18 mouse cellular contexts compared by ENCODE assay signal in the genomic region with DNA sequence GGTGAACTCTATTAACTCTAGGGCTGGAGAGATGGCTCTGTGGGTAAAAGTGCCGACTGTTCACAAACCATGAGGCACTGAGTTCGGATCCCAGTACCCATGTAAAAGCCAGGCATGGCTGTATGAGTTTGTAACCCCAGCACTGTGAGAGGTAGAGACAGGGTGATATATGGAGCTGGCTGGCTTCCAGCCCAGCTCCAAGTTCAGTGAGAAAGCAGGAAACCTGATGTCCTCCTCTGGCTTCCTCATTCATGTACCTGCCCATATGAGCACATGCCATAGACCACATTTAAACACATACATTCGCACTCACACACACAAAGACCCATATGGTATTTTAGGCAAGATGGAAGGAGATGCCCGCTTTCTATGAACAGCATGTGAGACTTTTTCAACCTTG. TPM values are rescaled to one million over a fixed set of nuclear protein-coding genes. Genes with fewer than 3 reads are reported as not detected.
"Had no signal": no experiment of that assay in that cellular context is flagged by ENCODE, and none has a peak within 500 bp of the region (broad histone marks: within the 10 kb centered on the region; RNA-seq: fewer than 3 reads in every experiment).

No protein-coding gene starts in this region.

- H3K4me2 ChIP-seq: lung, embryonic 14.5 days; midbrain, embryonic 11.5 days; midbrain, embryonic 13.5 days; midbrain, embryonic 15.5 days; neural tube, embryonic 12.5 days had no signal

- H3K9ac ChIP-seq: lung, embryonic 14.5 days; midbrain, embryonic 13.5 days; midbrain, embryonic 15.5 days; neural tube, embryonic 12.5 days had no signal

- H3K27ac ChIP-seq: midbrain, embryonic 13.5 days; midbrain, embryonic 15.5 days; neural tube, embryonic 12.5 days had no signal

- H3K36me3 ChIP-seq: midbrain, embryonic 13.5 days; midbrain, embryonic 15.5 days; neural tube, embryonic 12.5 days had no signal

- H3K4me3 ChIP-seq: megakaryocyte, embryonic 14.5 days; midbrain, embryonic 13.5 days; midbrain, embryonic 15.5 days; neural tube, embryonic 12.5 days had no signal

- ATAC-seq: midbrain, embryonic 13.5 days; midbrain, embryonic 15.5 days had no signal

- DNase-seq: lung, adult 18-20 months; lung, embryonic 14.5 days; lung, postnatal 10 days; right cerebral cortex, postnatal 25 days; right cerebral cortex, postnatal 4 days; spleen, adult 18-20 months; thymus, adult 18-20 months; thymus, postnatal 14 days had no signal

- H3K9me3 ChIP-seq: midbrain, embryonic 13.5 days; midbrain, embryonic 15.5 days; neural tube, embryonic 12.5 days had no signal

- H3K4me1 ChIP-seq: megakaryocyte, embryonic 14.5 days; midbrain, embryonic 13.5 days; midbrain, embryonic 15.5 days; neural tube, embryonic 12.5 days had no signal

RNA-seq across cellular contexts. Expression of gene Wnt16, which starts 5.6 kb away (rescaled TPM):
- total RNA-seq: monocyte, adult 5-6 weeks; neutrophil, adult 5-6 weeks had no signal
- polyA plus RNA-seq: liver, embryonic 16.5 days; lung, embryonic 14.5 days; midbrain, embryonic 13.5 days; small intestine, adult 2 months; thymus, postnatal 0 days had no signal
